Mouse (Mus musculus): Measurements from ENCODE around the gene Tmem119. TPM values are rescaled to one million over a fixed set of nuclear protein-coding genes. Genes with fewer than 3 reads are reported as not detected.

Tmem119 gene
- total and polyA plus RNA-seq, 3 experiments: 3.6 to 7.3 (median 5.8) TPM

DNA sequence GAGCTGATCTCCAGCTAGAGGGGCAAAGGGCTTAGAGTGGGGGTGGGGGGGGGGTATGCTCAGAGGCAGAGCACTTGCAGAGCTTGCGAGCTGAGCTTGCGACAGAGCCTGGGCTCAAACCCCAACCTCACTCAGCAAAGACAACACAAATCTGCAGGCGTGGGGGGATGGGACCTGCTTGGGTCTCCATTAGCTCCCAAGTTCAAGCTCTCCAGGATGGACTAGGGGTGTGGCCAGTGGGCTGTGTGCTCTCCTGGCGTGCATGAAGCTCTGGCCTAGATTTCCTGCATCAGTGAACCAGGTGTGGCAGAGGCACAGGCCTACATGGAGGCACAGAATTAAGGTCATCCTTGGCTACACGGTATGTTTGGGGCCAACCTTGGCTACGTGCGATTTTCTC, 28.2 kb upstream of the Tmem119 start:
- no peaks in the 10 kb centered on the region for H3K4me1 ChIP-seq (ENCODE audit: control insufficient read depth, insufficient read depth, low read length)
- no peak overlapping the region for H3K4me3 ChIP-seq
- H3K27ac ChIP-seq: no peak overlapping the region
- no peaks in the 10 kb centered on the region for H3K36me3 ChIP-seq (ENCODE audit: control insufficient read depth, insufficient read depth, low read length)
- DNase-seq: no peak
- H3K79me2 ChIP-seq (replicated peaks; ENCODE audit: control insufficient read depth, insufficient read depth, low read length): no peaks in the 10 kb centered on the region
- TF ChIP-seq POLR2A (IDR thresholded peaks at IDR 0.05; ENCODE audit: insufficient read depth, low read depth, low read length) (no peak), EP300 (IDR thresholded peaks at IDR 0.05; ENCODE audit: insufficient read depth, low read depth, low read length) (no peak), CTCF (IDR thresholded peaks at IDR 0.05) (no peak)
- H3K9ac ChIP-seq (ENCODE audit: low read depth, low read length): no peak overlapping the region
- H3K27me3 ChIP-seq (ENCODE audit: control insufficient read depth, insufficient read depth, low read length): no peaks in the 10 kb centered on the region
- WGBS: 69% methylated on average over 7 of the region's 7 CpGs
- intact Hi-C loops (cut with DNase I): no loop called here

DNA sequence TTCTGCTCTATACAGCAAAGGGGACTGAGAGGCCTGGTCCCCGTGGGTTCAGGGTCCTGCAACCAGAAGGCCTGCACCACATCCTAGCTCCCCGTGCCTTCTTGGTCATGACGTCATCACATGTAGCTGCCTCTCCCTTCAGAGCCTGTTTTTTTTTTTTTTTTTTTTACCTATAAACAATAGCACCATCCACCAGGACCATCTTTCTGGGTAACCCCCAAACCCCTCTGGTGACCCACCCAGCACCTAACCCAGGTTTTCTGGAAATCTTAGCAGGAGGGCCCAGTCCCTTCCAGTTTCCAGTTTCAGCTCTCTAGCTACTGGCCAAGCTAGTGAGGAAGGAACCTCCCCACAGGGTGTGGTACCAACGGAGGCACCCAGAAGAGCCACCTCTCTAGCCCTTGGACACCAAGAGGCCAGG, 27.7 kb upstream of the Tmem119 start:
- H3K27me3 ChIP-seq (ENCODE audit: control insufficient read depth, insufficient read depth, low read length): no peaks in the 10 kb centered on the region
- no peak overlapping the region for H3K9ac ChIP-seq (ENCODE audit: low read depth, low read length)
- H3K4me3 ChIP-seq: no peak overlapping the region
- intact Hi-C loops (cut with DNase I): no loop called here
- H3K79me2 ChIP-seq (replicated peaks; ENCODE audit: control insufficient read depth, insufficient read depth, low read length): no peaks in the 10 kb centered on the region
- no peaks in the 10 kb centered on the region for H3K36me3 ChIP-seq (ENCODE audit: control insufficient read depth, insufficient read depth, low read length)
- H3K4me1 ChIP-seq (ENCODE audit: control insufficient read depth, insufficient read depth, low read length): no peaks in the 10 kb centered on the region
- DNase-seq: no peak
- H3K27ac ChIP-seq: no peak overlapping the region
- WGBS: 55% methylated on average over 4 of the region's 4 CpGs
- TF ChIP-seq EP300 (IDR thresholded peaks at IDR 0.05; ENCODE audit: insufficient read depth, low read depth, low read length): no peak

- H3K4me3 ChIP-seq: no peak overlapping the region
- no peak for DNase-seq
- WGBS: 64% methylated on average over 4 of the region's 4 CpGs
- H3K79me2 ChIP-seq (replicated peaks; ENCODE audit: control insufficient read depth, insufficient read depth, low read length): no peaks in the 10 kb centered on the region
- intact Hi-C loops (cut with DNase I): no loop called here
- no peaks in the 10 kb centered on the region for H3K4me1 ChIP-seq (ENCODE audit: control insufficient read depth, insufficient read depth, low read length)
- no peak overlapping the region for H3K27ac ChIP-seq
- no peaks in the 10 kb centered on the region for H3K36me3 ChIP-seq (ENCODE audit: control insufficient read depth, insufficient read depth, low read length)
- H3K27me3 ChIP-seq (ENCODE audit: control insufficient read depth, insufficient read depth, low read length): no peaks in the 10 kb centered on the region
- H3K9ac ChIP-seq (ENCODE audit: low read depth, low read length): no peak overlapping the region
- TF ChIP-seq POLR2A (IDR thresholded peaks at IDR 0.05; ENCODE audit: insufficient read depth, low read depth, low read length) (no peak), CTCF (IDR thresholded peaks at IDR 0.05) (no peak), EP300 (IDR thresholded peaks at IDR 0.05; ENCODE audit: insufficient read depth, low read depth, low read length) (no peak)
These were observed 26.3 kb upstream of the Tmem119 start for GRCm38 (mm10) chr5:113826619-113827018.

- WGBS: 65% methylated on average over 7 of the region's 7 CpGs
- Histone ChIP-seq H3K79me2 (replicated peaks; ENCODE audit: control insufficient read depth, insufficient read depth, low read length) (no peaks in the 10 kb centered on the region), H3K9ac (ENCODE audit: low read depth, low read length) (no peak overlapping the region), H3K4me1 (ENCODE audit: control insufficient read depth, insufficient read depth, low read length) (no peaks in the 10 kb centered on the region), H3K27ac (no peak overlapping the region), H3K4me3 (no peak overlapping the region), H3K27me3 (ENCODE audit: control insufficient read depth, insufficient read depth, low read length) (no peaks in the 10 kb centered on the region), H3K36me3 (ENCODE audit: control insufficient read depth, insufficient read depth, low read length) (no peaks in the 10 kb centered on the region)
- no peak for TF ChIP-seq POLR2A (IDR thresholded peaks at IDR 0.05; ENCODE audit: insufficient read depth, low read depth, low read length)
- intact Hi-C loops (cut with DNase I): no loop called here
- DNase-seq: no peak
These were observed 25.2 kb upstream of the Tmem119 start for GRCm38 (mm10) chr5:113825558-113825957.

GRCm38 (mm10) chr5:113824228-113824627, 23.9 kb upstream of the Tmem119 start:
- H3K27ac ChIP-seq: no peak overlapping the region
- no peak for DNase-seq
- no peaks in the 10 kb centered on the region for H3K79me2 ChIP-seq (replicated peaks; ENCODE audit: control insufficient read depth, insufficient read depth, low read length)
- H3K4me1 ChIP-seq (ENCODE audit: control insufficient read depth, insufficient read depth, low read length): no peaks in the 10 kb centered on the region
- 83% methylated on average over 4 of the region's 4 CpGs for WGBS
- TF ChIP-seq EP300 (IDR thresholded peaks at IDR 0.05; ENCODE audit: insufficient read depth, low read depth, low read length) (no peak), POLR2A (IDR thresholded peaks at IDR 0.05; ENCODE audit: insufficient read depth, low read depth, low read length) (no peak), CTCF (IDR thresholded peaks at IDR 0.05) (no peak)
- H3K27me3 ChIP-seq (ENCODE audit: control insufficient read depth, insufficient read depth, low read length): no peaks in the 10 kb centered on the region
- intact Hi-C loops (cut with DNase I): no loop called here
- no peak overlapping the region for H3K9ac ChIP-seq (ENCODE audit: low read depth, low read length)
- H3K4me3 ChIP-seq: no peak overlapping the region
- H3K36me3 ChIP-seq (ENCODE audit: control insufficient read depth, insufficient read depth, low read length): no peaks in the 10 kb centered on the region

- intact Hi-C loops (cut with DNase I): loop anchor here (10.0 kb wide), 1 partner anchor 344 kb away; no protein-coding TSS in a partner anchor
- H3K4me1 ChIP-seq (ENCODE audit: control insufficient read depth, insufficient read depth, low read length): no peaks in the 10 kb centered on the region
- H3K36me3 ChIP-seq (ENCODE audit: control insufficient read depth, insufficient read depth, low read length): no peaks in the 10 kb centered on the region
- TF ChIP-seq POLR2A (IDR thresholded peaks at IDR 0.05; ENCODE audit: insufficient read depth, low read depth, low read length): no peak
- no peak for TF ChIP-seq CTCF (IDR thresholded peaks at IDR 0.05)
- no peak for TF ChIP-seq EP300 (IDR thresholded peaks at IDR 0.05; ENCODE audit: insufficient read depth, low read depth, low read length)
- no peak for DNase-seq
- no peak overlapping the region for H3K27ac ChIP-seq
- no peaks in the 10 kb centered on the region for H3K79me2 ChIP-seq (replicated peaks; ENCODE audit: control insufficient read depth, insufficient read depth, low read length)
- no peak overlapping the region for H3K4me3 ChIP-seq
- H3K27me3 ChIP-seq (ENCODE audit: control insufficient read depth, insufficient read depth, low read length): no peaks in the 10 kb centered on the region
- 70% methylated on average over 14 of the region's 14 CpGs for WGBS
- H3K9ac ChIP-seq (ENCODE audit: low read depth, low read length): no peak overlapping the region
These were observed 18.3 kb upstream of the Tmem119 start for GRCm38 (mm10) chr5:113818572-113818971.
